Mouse (Mus musculus): ENCODE measurements around the gene Brms1l.
"Not testable (repeated sequence)": the region's sequence is repeated elsewhere in the genome, so short reads cannot be mapped to it uniquely, and the experiment has no call there.

Brms1l gene

GRCm38 (mm10) chr12:55836199-55836951 lies at the start of gene Brms1l:
Gene Brms1l (plus strand): TSS chr12:55836324.
- peak; percentile 91 for DNase-seq (ENCODE audit: low read depth, low spot score)

DNA sequence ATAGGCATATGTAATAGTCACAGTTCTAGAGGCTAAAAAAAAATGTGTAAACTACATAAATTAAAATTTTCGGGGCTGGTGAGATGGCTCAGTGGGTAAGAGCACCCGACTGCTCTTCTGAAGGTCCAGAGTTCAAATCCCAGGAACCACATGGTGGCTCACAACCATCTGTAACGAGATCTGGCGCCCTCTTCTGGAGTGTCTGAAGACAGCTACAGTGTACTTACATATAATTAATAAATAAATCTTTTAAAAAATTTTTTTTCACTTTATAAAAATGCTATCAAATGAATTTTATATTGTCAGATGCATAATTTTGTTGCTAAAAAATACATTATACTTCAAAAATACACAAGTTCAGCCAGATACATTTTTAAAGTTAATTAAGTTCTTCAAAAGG lies 41.6 kb upstream of the Brms1l start:
- not testable (repeated sequence) for DNase-seq (ENCODE audit: low read depth, low spot score)

DNA sequence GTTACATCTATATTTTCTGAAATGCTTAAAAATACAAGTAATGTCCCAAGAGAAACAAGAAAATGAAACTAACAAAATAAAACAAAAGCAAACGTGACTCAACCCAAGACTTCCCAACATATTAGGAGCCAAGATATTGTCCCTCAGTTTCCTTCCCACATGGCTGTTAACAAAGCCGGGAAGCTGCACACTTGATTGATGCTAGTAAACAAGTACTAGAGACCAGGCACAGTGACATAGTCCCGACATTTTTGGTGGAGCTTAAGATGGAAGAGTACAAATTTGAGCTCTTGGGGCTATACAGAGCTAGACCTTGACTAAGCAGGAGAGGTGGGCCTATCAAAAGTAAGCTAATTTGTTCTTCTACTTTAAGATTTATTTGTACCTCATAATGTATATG lies 39.0 kb upstream of the Brms1l start:
- DNase-seq (ENCODE audit: low read depth, low spot score): no peak

GRCm38 (mm10) chr12:55798745-55799144 lies 37.4 kb upstream of the Brms1l start:
- no peak for DNase-seq (ENCODE audit: low read depth, low spot score)

DNA sequence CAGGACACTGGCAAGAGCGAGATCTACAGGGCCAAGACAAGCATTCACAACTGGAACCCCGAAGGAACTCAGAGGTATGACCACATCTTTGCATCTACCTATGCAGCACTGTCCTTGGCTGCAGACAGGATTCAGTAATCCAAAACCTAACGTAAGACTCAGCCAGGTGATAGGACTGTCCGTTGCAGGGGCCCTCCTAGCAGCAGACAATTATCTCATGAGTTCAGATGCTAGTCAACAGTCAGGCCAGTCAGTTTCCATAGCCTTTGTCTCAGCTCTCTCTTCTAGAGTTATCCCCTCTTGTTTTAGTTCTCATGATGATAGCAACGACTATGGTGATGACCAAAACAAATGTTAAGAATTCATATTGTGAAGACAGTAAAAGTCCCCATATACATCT lies 36.0 kb upstream of the Brms1l start:
- DNase-seq (ENCODE audit: low read depth, low spot score): no peak

DNA sequence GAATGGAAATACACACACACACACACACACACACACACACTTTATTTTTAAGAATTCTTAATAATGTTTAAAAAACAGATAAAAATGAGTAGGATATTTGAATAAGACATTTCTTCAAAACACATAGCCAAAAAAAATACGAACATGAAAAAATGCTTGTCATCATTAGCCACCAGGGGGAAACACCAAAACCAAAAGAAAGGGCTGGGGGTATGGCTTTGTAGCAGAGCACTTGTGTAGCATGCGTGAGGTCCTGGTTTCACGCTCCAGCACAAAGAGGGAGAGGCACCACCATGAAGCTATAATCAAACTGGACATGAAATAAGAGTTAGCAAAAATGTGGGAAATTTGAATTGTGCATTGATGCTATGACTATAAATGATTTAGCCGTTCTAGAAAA lies 35.0 kb upstream of the Brms1l start:
- DNase-seq (ENCODE audit: low read depth, low spot score): no peak

GRCm38 (mm10) chr12:55805035-55805434 lies 31.1 kb upstream of the Brms1l start:
- DNase-seq (ENCODE audit: low read depth, low spot score): no peak

- DNase-seq (ENCODE audit: low read depth, low spot score): no peak
These were observed 19.6 kb upstream of the Brms1l start for GRCm38 (mm10) chr12:55816488-55816887.

- no peak for DNase-seq (ENCODE audit: low read depth, low spot score)
These were observed 15.9 kb upstream of the Brms1l start for GRCm38 (mm10) chr12:55820119-55820660.

- peak; percentile 83 for DNase-seq (ENCODE audit: low read depth, low spot score)
These were observed 15.3 kb upstream of the Brms1l start, which contains the start of gene Ralgapa1 for GRCm38 (mm10) chr12:55820661-55821314. Gene Ralgapa1 (minus strand): TSS chr12:55821167.

DNA sequence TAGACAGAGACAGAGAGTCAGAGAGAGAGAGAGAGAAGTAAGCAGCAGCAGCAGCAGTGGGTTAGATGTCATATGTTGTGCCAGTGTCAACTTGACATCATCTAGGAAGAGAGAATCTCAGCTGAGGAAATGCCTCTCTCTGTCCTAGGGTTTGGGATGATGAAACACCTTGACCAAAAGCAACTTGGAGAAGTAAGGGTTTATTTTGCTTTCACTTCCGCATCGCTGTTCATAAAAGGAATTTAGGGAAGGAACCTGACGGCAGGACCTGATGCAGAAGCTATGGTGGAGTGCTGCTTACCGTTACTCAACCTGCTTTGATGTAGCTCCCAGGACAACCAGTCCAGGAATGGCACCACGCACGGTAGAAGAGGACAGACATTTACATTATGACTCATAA lies 12.1 kb upstream of the Brms1l start:
- DNase-seq (ENCODE audit: low read depth, low spot score): no peak

DNA sequence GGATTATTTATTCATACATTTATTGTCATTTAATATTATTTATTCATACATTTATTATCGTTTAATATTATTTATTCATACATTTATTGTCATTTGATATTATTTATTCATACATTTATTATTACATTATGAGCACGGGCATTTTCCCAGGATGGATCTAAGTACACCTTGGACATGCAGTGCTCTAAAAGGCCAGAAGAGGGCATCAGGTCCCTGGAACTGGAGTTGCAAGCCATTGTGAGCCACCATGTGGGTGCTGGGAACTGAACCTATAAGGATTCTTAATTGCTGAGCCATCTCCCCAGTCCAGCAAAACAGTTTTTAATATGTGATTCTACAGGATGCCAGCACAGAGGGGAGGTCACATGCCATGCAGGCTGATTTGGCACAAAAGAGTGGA lies 10.6 kb upstream of the Brms1l start:
- DNase-seq (ENCODE audit: low read depth, low spot score): no peak

GRCm38 (mm10) chr12:55831101-55831500 lies 5.0 kb upstream of the Brms1l start:
- DNase-seq (ENCODE audit: low read depth, low spot score): no peak

- DNase-seq (ENCODE audit: low read depth, low spot score): no peak
These were observed 3.2 kb upstream of the Brms1l start for GRCm38 (mm10) chr12:55832961-55833360.

GRCm38 (mm10) chr12:55833906-55834625 lies 2.1 kb upstream of the Brms1l start:
- no peak for DNase-seq (ENCODE audit: low read depth, low spot score)

GRCm38 (mm10) chr12:55834891-55835290 lies 1.2 kb upstream of the Brms1l start:
- no peak for DNase-seq (ENCODE audit: low read depth, low spot score)

GRCm38 (mm10) chr12:55835857-55836198 lies 296 bp upstream of the Brms1l start:
- DNase-seq (ENCODE audit: low read depth, low spot score): no peak

GRCm38 (mm10) chr12:55837495-55837894 lies 1.4 kb downstream of the Brms1l start:
- DNase-seq (ENCODE audit: low read depth, low spot score): no peak

DNA sequence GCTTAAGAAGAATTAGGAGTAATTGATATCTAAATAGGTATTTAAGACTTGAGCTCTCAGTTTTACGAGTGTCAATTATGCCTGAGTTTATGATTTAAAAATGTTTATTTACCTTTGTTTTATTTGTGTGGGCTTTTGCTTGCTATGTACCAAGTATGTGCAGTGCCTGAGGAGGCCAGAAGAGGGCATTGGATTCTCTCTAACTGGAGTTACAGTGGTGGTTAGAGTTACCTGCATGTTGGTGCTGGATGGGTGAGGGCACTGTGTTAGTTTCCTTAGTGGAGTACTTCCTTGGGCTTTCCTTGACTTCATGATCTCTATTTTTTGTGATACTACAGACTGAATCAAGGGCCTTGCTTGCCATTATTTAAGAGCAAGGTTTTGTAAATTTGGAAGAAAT lies 10.6 kb downstream of the Brms1l start:
- no peak for DNase-seq (ENCODE audit: low read depth, low spot score)

DNA sequence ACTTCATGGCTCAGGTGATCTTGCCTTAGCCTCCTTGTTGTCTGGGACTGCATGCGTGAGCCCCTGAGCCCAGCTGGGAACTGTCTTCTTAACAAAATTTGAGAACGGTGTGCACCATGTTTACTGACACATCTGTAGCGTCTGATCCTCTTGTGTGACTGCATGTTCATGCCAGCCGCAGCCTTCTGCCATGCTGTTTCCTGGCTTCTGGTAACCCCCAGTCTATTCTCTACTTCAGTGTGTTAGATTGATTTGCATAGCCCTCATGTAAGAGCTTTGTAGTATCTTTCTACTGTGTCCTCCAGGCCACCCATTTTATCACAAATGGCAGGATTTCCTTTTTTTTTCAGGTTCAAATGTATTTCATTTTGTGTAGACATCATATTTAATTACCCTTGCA lies 11.7 kb downstream of the Brms1l start:
- no peak for DNase-seq (ENCODE audit: low read depth, low spot score)

DNA sequence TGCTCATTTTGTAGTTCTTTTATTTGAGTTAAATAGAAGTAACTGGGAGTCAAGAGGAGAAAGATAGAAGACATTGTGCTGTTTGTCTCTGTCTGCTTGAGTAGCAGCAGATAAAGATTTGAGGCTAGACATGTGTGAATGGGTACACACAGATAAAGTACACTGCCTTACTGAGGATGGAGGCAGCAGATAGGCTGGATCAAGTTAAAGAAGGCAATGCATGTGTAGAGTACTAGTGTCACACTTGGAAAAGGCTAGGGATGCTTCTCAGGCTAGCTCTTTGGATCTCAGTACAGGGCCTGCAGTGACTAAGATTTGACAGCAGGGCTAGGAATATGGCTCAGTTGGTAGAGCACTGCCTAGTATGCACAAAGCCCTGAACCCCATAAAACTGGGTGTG lies 14.5 kb downstream of the Brms1l start:
- DNase-seq (ENCODE audit: low read depth, low spot score): no peak
